Mouse (Mus musculus): ENCODE results near the gene Trappc2. TPM values are rescaled to one million over a fixed set of nuclear protein-coding genes. Genes with fewer than 3 reads are reported as not detected.

Gene Trappc2
- 57.0 and 58.5 TPM in 2 replicates for polyA plus RNA-seq (2016; fragmentation: Nextera tagmentation; extraction: Ambion mirVana)

DNA sequence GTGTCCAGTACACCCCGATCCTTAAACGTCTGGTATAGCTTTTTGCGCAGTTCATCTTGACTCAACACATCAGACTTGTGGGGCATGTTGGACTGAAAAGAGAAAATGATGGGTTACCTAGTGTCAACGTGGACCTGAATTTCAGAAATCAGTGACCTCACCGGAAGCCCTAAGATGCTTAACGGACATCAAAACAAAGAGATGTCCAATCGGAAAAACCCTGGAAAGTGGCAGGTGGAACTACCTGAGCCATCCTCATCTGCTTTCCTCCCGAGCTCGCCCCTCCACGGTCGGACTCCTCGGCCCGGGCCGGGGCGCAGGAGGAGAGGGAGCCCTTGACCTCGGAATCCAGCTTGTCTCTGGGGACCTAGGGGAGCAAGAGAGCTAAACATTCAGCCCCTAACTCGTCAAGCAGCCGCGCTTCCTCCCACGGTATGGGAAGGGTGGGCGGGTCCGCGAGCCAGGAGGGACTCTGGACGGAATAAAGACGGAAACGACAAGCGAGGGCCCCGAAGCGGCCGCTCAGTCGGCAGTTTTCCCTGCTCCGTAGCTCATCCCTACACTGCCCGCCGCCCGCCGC is at the start of gene Trappc2:
Trappc2 (plus strand) TSS at position 539 of the 580 bp plus-strand sequence.
- ATAC-seq (ENCODE audit: low FRiP score), result peak; percentile 86
- Histone ChIP-seq H3K27me3 (peaks cover 24% of the 10 kb centered on the region; the same call in 1 of the 2 replicates), H3K9me3 (replicated peaks) (no peaks in the 10 kb centered on the region), H3K9ac (peak within 1 kb of the TSS; percentile 78), H3K36me3 (no peaks in the 10 kb centered on the region), H3K27ac (peak within 1 kb of the TSS; percentile 87), H3K4me2 (replicated peaks) (peak within 1 kb of the TSS; percentile 56), H3K4me3 (peak within 1 kb of the TSS; percentile 53), H3K4me1 (peaks cover 7% of the 10 kb centered on the region; the same call in 1 of the 2 replicates)
- 14% methylated on average over 35 of the region's 36 CpGs for WGBS

DNA sequence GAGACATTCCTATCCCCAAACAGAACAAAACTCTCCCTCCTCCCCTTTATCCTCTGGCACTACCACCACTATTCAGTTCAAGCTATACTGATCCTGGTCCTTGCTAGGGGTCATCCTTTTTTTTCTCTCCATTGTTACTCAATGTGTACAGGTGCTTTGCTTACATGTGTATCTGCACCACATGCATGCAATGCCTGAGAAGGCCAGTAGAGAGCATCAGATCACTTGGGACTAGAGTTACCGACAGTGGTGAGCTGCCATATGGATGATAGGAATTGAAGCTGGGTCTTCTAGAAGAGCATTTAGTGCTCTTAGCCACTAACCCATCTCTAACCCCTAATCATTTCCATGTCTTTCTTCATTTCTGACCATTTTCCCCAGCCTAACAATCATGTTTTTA is 46.6 kb upstream of the Trappc2 start:
- Histone ChIP-seq H3K27me3 (peaks cover 6% of the 10 kb centered on the region; the same call in 1 of the 2 replicates), H3K4me1 (no peaks in the 10 kb centered on the region), H3K4me2 (replicated peaks) (no peak overlapping the region), H3K27ac (no peak overlapping the region), H3K4me3 (no peak overlapping the region), H3K36me3 (no peaks in the 10 kb centered on the region), H3K9me3 (replicated peaks) (no peaks in the 10 kb centered on the region), H3K9ac (no peak overlapping the region)
- WGBS, result 83% methylated on average over 1 of the region's 1 CpGs
- ATAC-seq (ENCODE audit: low FRiP score), result no peak

- H3K4me3 ChIP-seq, result no peak overlapping the region
- H3K27ac ChIP-seq, result no peak overlapping the region
- H3K36me3 ChIP-seq, result peaks cover 14% of the 10 kb centered on the region; the same call in 1 of the 2 replicates
- no peaks in the 10 kb centered on the region for H3K4me1 ChIP-seq
- H3K9me3 ChIP-seq (replicated peaks), result no peaks in the 10 kb centered on the region
- no peak for ATAC-seq (ENCODE audit: low FRiP score)
- peaks cover 13% of the 10 kb centered on the region; the same call in 1 of the 2 replicates for H3K27me3 ChIP-seq
- H3K4me2 ChIP-seq (replicated peaks), result no peak overlapping the region
- H3K9ac ChIP-seq, result no peak overlapping the region
Measured at GRCm38 (mm10) chrX:166407865-166408264, 32.5 kb upstream of the Trappc2 start.

- H3K4me2 ChIP-seq (replicated peaks), result no peak overlapping the region
- no peaks in the 10 kb centered on the region for H3K27me3 ChIP-seq
- no peak overlapping the region for H3K4me3 ChIP-seq
- 88% methylated on average over 5 of the region's 6 CpGs for WGBS
- no peak for ATAC-seq (ENCODE audit: low FRiP score)
- no peaks in the 10 kb centered on the region for H3K36me3 ChIP-seq
- H3K4me1 ChIP-seq, result no peaks in the 10 kb centered on the region
- no peak overlapping the region for H3K27ac ChIP-seq
- no peaks in the 10 kb centered on the region for H3K9me3 ChIP-seq (replicated peaks)
- no peak overlapping the region for H3K9ac ChIP-seq
Measured at GRCm38 (mm10) chrX:166416196-166416595, 24.2 kb upstream of the Trappc2 start.

GRCm38 (mm10) chrX:166434812-166435211 is 5.6 kb upstream of the Trappc2 start:
- Histone ChIP-seq H3K4me3 (no peak overlapping the region), H3K27ac (no peak overlapping the region), H3K4me1 (peaks cover 4% of the 10 kb centered on the region; the same call in 1 of the 2 replicates), H3K27me3 (peaks cover 3% of the 10 kb centered on the region; the same call in 1 of the 2 replicates), H3K9ac (no peak overlapping the region), H3K36me3 (peaks cover 3% of the 10 kb centered on the region; the same call in 1 of the 2 replicates), H3K9me3 (replicated peaks) (no peaks in the 10 kb centered on the region), H3K4me2 (replicated peaks) (no peak overlapping the region)
- ATAC-seq (ENCODE audit: low FRiP score), result no peak
- 81% methylated on average over 2 of the region's 2 CpGs for WGBS

- peak within 1 kb of the TSS; percentile 53 for H3K4me3 ChIP-seq
- 16% methylated on average over 44 of the region's 44 CpGs for WGBS
- ATAC-seq (ENCODE audit: low FRiP score), result peak; percentile 99
- H3K9ac ChIP-seq, result peak within 1 kb of the TSS; percentile 78
- peak within 1 kb of the TSS; percentile 87 for H3K27ac ChIP-seq
- no peaks in the 10 kb centered on the region for H3K9me3 ChIP-seq (replicated peaks)
- no peaks in the 10 kb centered on the region for H3K36me3 ChIP-seq
- H3K4me2 ChIP-seq (replicated peaks), result peak within 1 kb of the TSS; percentile 56
- peaks cover 24% of the 10 kb centered on the region; the same call in 1 of the 2 replicates for H3K27me3 ChIP-seq
- H3K4me1 ChIP-seq, result peaks cover 7% of the 10 kb centered on the region; the same call in 1 of the 2 replicates
Measured at GRCm38 (mm10) chrX:166440616-166441063, 266 bp downstream of the Trappc2 start, which contains the start of gene Ofd1. Ofd1 (minus strand) TSS chrX:166440704.

- Histone ChIP-seq H3K27ac (no peak overlapping the region), H3K36me3 (no peaks in the 10 kb centered on the region), H3K9me3 (replicated peaks) (no peaks in the 10 kb centered on the region), H3K4me2 (replicated peaks) (no peak overlapping the region), H3K4me3 (no peak overlapping the region), H3K9ac (no peak overlapping the region), H3K27me3 (peaks cover 21% of the 10 kb centered on the region; the same call in 1 of the 2 replicates), H3K4me1 (peaks cover 5% of the 10 kb centered on the region; the same call in 1 of the 2 replicates)
- 90% methylated on average over 3 of the region's 3 CpGs for WGBS
- no peak for ATAC-seq (ENCODE audit: low FRiP score)
Measured at GRCm38 (mm10) chrX:166444552-166444951, 4.2 kb downstream of the Trappc2 start.

- H3K4me1 ChIP-seq, result no peaks in the 10 kb centered on the region
Measured at GRCm38 (mm10) chrX:166453532-166453931, 13.2 kb downstream of the Trappc2 start.

GRCm38 (mm10) chrX:166454331-166454730 is 14.0 kb downstream of the Trappc2 start:
- Histone ChIP-seq H3K27me3 (0 out of 2 replicates have a peak, but pooled peaks cover 3% of the 10 kb centered on the region), H3K4me2 (replicated peaks) (no peak overlapping the region), H3K27ac (no peak overlapping the region), H3K4me1 (no peaks in the 10 kb centered on the region), H3K9me3 (replicated peaks) (no peaks in the 10 kb centered on the region), H3K4me3 (no peak overlapping the region), H3K36me3 (no peaks in the 10 kb centered on the region), H3K9ac (no peak overlapping the region)
- ATAC-seq (ENCODE audit: low FRiP score), result no peak
- 71% methylated on average over 3 of the region's 3 CpGs for WGBS

More at GRCm38 (mm10) chrX:166453532-166453931, 13.2 kb downstream of the Trappc2 start:
- H3K36me3 ChIP-seq, result no peaks in the 10 kb centered on the region
- H3K9me3 ChIP-seq (replicated peaks), result no peaks in the 10 kb centered on the region
- no peak overlapping the region for H3K9ac ChIP-seq
- no peak overlapping the region for H3K27ac ChIP-seq
- H3K27me3 ChIP-seq, result 0 out of 2 replicates have a peak, but pooled peaks cover 3% of the 10 kb centered on the region
- 84% methylated on average over 6 of the region's 6 CpGs for WGBS
- no peak for ATAC-seq (ENCODE audit: low FRiP score)
- no peak overlapping the region for H3K4me3 ChIP-seq
- no peak overlapping the region for H3K4me2 ChIP-seq (replicated peaks)

GRCm38 (mm10) chrX:166455525-166455924 is 15.2 kb downstream of the Trappc2 start:
- Histone ChIP-seq H3K27me3 (0 out of 2 replicates have a peak, but pooled peaks cover 3% of the 10 kb centered on the region), H3K4me1 (no peaks in the 10 kb centered on the region), H3K36me3 (no peaks in the 10 kb centered on the region), H3K4me2 (replicated peaks) (no peak overlapping the region), H3K9ac (no peak overlapping the region), H3K4me3 (no peak overlapping the region), H3K9me3 (replicated peaks) (no peaks in the 10 kb centered on the region), H3K27ac (no peak overlapping the region)
- WGBS, result 89% methylated on average over 1 of the region's 1 CpGs
- no peak for ATAC-seq (ENCODE audit: low FRiP score)

GRCm38 (mm10) chrX:166468321-166468720 is 27.9 kb downstream of the Trappc2 start:
- Histone ChIP-seq H3K4me2 (replicated peaks) (no peak overlapping the region), H3K4me3 (no peak overlapping the region), H3K36me3 (no peaks in the 10 kb centered on the region)

GRCm38 (mm10) chrX:166472612-166473011 is 32.2 kb downstream of the Trappc2 start:
- H3K9me3 ChIP-seq (replicated peaks), result no peaks in the 10 kb centered on the region
- no peak for ATAC-seq (ENCODE audit: low FRiP score)
- H3K36me3 ChIP-seq, result no peaks in the 10 kb centered on the region
- no peak overlapping the region for H3K4me2 ChIP-seq (replicated peaks)
- H3K9ac ChIP-seq, result no peak overlapping the region
- H3K27ac ChIP-seq, result no peak overlapping the region
- no peak overlapping the region for H3K4me3 ChIP-seq
- H3K27me3 ChIP-seq, result peaks cover 12% of the 10 kb centered on the region; the same call in 1 of the 2 replicates
- H3K4me1 ChIP-seq, result no peaks in the 10 kb centered on the region; the same call in 1 of the 2 replicates
- 90% methylated on average over 6 of the region's 6 CpGs for WGBS

More at GRCm38 (mm10) chrX:166468321-166468720, 27.9 kb downstream of the Trappc2 start:
- ATAC-seq (ENCODE audit: low FRiP score), result no peak
- no peak overlapping the region for H3K9ac ChIP-seq
- 97% methylated on average over 7 of the region's 7 CpGs for WGBS
- no peak overlapping the region for H3K27ac ChIP-seq
- H3K9me3 ChIP-seq (replicated peaks), result no peaks in the 10 kb centered on the region
- H3K27me3 ChIP-seq, result no peaks in the 10 kb centered on the region; the same call in 1 of the 2 replicates
- H3K4me1 ChIP-seq, result no peaks in the 10 kb centered on the region
